Mouse (Mus musculus): ENCODE measurements at regions not wholly inside any gene's neighbourhood (a gene's known extent, or its start where the extent isn't known, plus 50 kb on each side); places are given as distances from the start of the nearest gene placed in this dataset.

GRCm38 (mm10) chr1:7586409-7586808 is 2778.7 kb downstream of the Gm37988 start:
- Histone ChIP-seq H3K9me3 (peaks cover 3% of the 10 kb centered on the region; the same call in 1 of the 2 replicates), H3K4me3 (replicated peaks) (no peak overlapping the region), H3K27me3 (replicated peaks) (no peaks in the 10 kb centered on the region), H3K36me3 (replicated peaks; ENCODE audit: low read length) (no peaks in the 10 kb centered on the region), H3K4me1 (no peaks in the 10 kb centered on the region)
- TF ChIP-seq GATA1 (IDR thresholded peaks at IDR 0.05; ENCODE audit: borderline replicate concordance, low read length) (no peak), FLI1 (IDR thresholded peaks at IDR 0.05; ENCODE audit: low read length) (no peak)

GRCm38 (mm10) chr1:7591327-7591726 is 2783.6 kb downstream of the Gm37988 start:
- H3K9me3 ChIP-seq = peaks cover 3% of the 10 kb centered on the region; the same call in 1 of the 2 replicates
- TF ChIP-seq GATA1 (IDR thresholded peaks at IDR 0.05; ENCODE audit: borderline replicate concordance, low read length) (no peak), FLI1 (IDR thresholded peaks at IDR 0.05; ENCODE audit: low read length) (no peak)

More at GRCm38 (mm10) chr1:7591327-7591726, 2783.6 kb downstream of the Gm37988 start:
- Histone ChIP-seq H3K4me3 (replicated peaks) (no peak overlapping the region), H3K4me1 (no peaks in the 10 kb centered on the region), H3K36me3 (replicated peaks; ENCODE audit: low read length) (no peaks in the 10 kb centered on the region), H3K27me3 (replicated peaks) (no peaks in the 10 kb centered on the region)
